Comparison of ENCODE assay signal across 28 mouse cellular contexts in the genomic region with DNA sequence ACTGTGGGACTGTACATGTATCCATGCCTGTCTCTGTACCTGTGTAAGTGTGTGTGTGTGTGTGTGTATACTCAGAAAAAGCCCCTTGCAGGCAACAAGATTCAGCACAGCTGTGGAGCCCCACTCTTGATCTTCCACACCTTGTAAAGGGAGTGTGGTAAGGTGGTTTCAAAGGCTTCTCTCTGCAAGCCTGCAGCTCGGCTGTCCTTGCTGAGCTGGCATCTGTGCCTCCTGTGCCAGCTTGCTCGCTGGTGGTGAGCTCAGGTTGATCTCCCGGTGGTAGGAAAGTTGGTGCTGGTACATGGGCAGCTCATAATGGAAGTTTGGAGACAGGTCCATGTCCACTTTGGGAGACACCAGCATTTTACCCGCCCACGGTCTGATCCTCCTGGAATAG. TPM values are rescaled to one million over a fixed set of nuclear protein-coding genes. Genes with fewer than 3 reads are reported as not detected.
DNase-seq lines count a peak whose midpoint lies in the region; ATAC-seq lines count a peak whose summit lies in the region.
"Had no signal": no experiment of that assay in that cellular context is flagged by ENCODE, and none has a peak within 500 bp of the region (broad histone marks: within the 10 kb centered on the region; RNA-seq: fewer than 3 reads in every experiment).

No protein-coding gene starts in this region.

- H3K27ac ChIP-seq in kidney, embryonic 14.5 days (ENCODE audit: low read depth, low read length): no peak overlapping the region
- H3K27ac ChIP-seq in forebrain, embryonic 11.5 days (ENCODE audit: low read depth, low read length): no peak overlapping the region
- H3K27ac ChIP-seq: embryonic facial prominence, embryonic 15.5 days; gastrocnemius, adult 2 months; hindbrain, embryonic 14.5 days; layer of hippocampus, adult 2 months; limb, embryonic 15.5 days; midbrain, embryonic 15.5 days; neural tube, embryonic 15.5 days had no signal

- no peak for DNase-seq in kidney, adult 18-20 months
- DNase-seq in CD4-positive helper T cell, adult 2 months (ENCODE audit: low read depth, low spot score): peak; percentile 62
- DNase-seq in induced T-regulatory cell, adult 2 months (ENCODE audit: low read depth): peak; percentile 37
- DNase-seq in thymus, postnatal 0 days (ENCODE audit: low spot score): peak; percentile 82
- DNase-seq in gastrocnemius, postnatal 4 days (ENCODE audit: low spot score in 2 of 2): no peak
- no peak for DNase-seq in forebrain, embryonic 11.5 days (ENCODE audit: low spot score)
- DNase-seq: adrenal gland, postnatal 10 days; cerebellum, postnatal 36 days; gastrocnemius, adult 2 months; heart, postnatal 36 days; right cerebral cortex, postnatal 25 days had no signal

- 72% methylated on average over 5 of the region's 5 CpGs for WGBS in kidney, embryonic 14.5 days
- WGBS in forebrain, embryonic 11.5 days: 78% methylated on average over 5 of the region's 5 CpGs

- peaks cover 10% of the 10 kb centered on the region; the same call in 1 of the 2 replicates for H3K4me1 ChIP-seq in kidney, embryonic 14.5 days (ENCODE audit: control insufficient read depth, insufficient read depth, low read length)
- H3K4me1 ChIP-seq in forebrain, embryonic 11.5 days (replicated peaks; ENCODE audit: control insufficient read depth, insufficient read depth, low read length): no peaks in the 10 kb centered on the region
- H3K4me1 ChIP-seq: midbrain, embryonic 15.5 days; neural tube, embryonic 15.5 days had no signal

- no peak for ATAC-seq in kidney, embryonic 14.5 days (ENCODE audit: low FRiP score, low TSS enrichment)
- no peak for ATAC-seq in forebrain, embryonic 11.5 days (replicated peaks; ENCODE audit: low FRiP score)
- ATAC-seq: midbrain, embryonic 15.5 days; Patski had no signal

- H3K9ac ChIP-seq in kidney, embryonic 14.5 days (ENCODE audit: low read depth, low read length): peak overlapping the region; percentile 18; the same call in 1 of the 2 replicates
- no peak overlapping the region for H3K9ac ChIP-seq in forebrain, embryonic 11.5 days (ENCODE audit: low read length)
- H3K9ac ChIP-seq: embryonic facial prominence, embryonic 15.5 days; heart, embryonic 12.5 days; hindbrain, embryonic 14.5 days; limb, embryonic 15.5 days; lung, embryonic 14.5 days; midbrain, embryonic 15.5 days had no signal

- no peak overlapping the region for H3K4me2 ChIP-seq in kidney, embryonic 14.5 days (replicated peaks; ENCODE audit: low read depth, low read length)
- no peak overlapping the region for H3K4me2 ChIP-seq in forebrain, embryonic 11.5 days (ENCODE audit: low read depth, low read length, severe bottlenecking)
- H3K4me2 ChIP-seq: embryonic facial prominence, embryonic 15.5 days; heart, embryonic 12.5 days; hindbrain, embryonic 14.5 days; limb, embryonic 15.5 days; lung, embryonic 14.5 days; midbrain, embryonic 15.5 days; neural tube, embryonic 15.5 days had no signal

- H3K36me3 ChIP-seq in kidney, embryonic 14.5 days (ENCODE audit: control insufficient read depth, insufficient read depth, low read length): no peaks in the 10 kb centered on the region
- no peaks in the 10 kb centered on the region for H3K36me3 ChIP-seq in forebrain, embryonic 11.5 days (ENCODE audit: control insufficient read depth, insufficient read depth, low read length)
- H3K36me3 ChIP-seq: embryonic facial prominence, embryonic 15.5 days; heart, embryonic 12.5 days; limb, embryonic 15.5 days; midbrain, embryonic 15.5 days; neural tube, embryonic 15.5 days had no signal

- no peak overlapping the region for H3K4me3 ChIP-seq in kidney, embryonic 14.5 days (ENCODE audit: low read length)
- no peak overlapping the region for H3K4me3 ChIP-seq in forebrain, embryonic 11.5 days (ENCODE audit: low read depth, low read length)
- H3K4me3 ChIP-seq: embryonic facial prominence, embryonic 15.5 days; gastrocnemius, adult 2 months; heart, embryonic 12.5 days; layer of hippocampus, adult 2 months; limb, embryonic 15.5 days; midbrain, embryonic 15.5 days; myocyte; neural tube, embryonic 15.5 days had no signal

- no peaks in the 10 kb centered on the region for H3K27me3 ChIP-seq in kidney, embryonic 14.5 days (ENCODE audit: control insufficient read depth, insufficient read depth, low read length)
- no peaks in the 10 kb centered on the region for H3K27me3 ChIP-seq in forebrain, embryonic 11.5 days (ENCODE audit: control insufficient read depth, insufficient read depth, low read length)
- H3K27me3 ChIP-seq: embryonic facial prominence, embryonic 15.5 days; limb, embryonic 15.5 days; midbrain, embryonic 15.5 days; neural tube, embryonic 15.5 days; Patski had no signal

- H3K9me3 ChIP-seq in kidney, embryonic 14.5 days (ENCODE audit: control insufficient read depth, low read length): no peaks in the 10 kb centered on the region
- H3K9me3 ChIP-seq in forebrain, embryonic 11.5 days (ENCODE audit: control insufficient read depth, low read length): no peaks in the 10 kb centered on the region
- H3K9me3 ChIP-seq: embryonic facial prominence, embryonic 15.5 days; heart, embryonic 12.5 days; limb, embryonic 15.5 days; midbrain, embryonic 15.5 days; neural tube, embryonic 15.5 days had no signal

RNA-seq across cellular contexts. Expression of a gene that starts 0.4 kb away (rescaled TPM):
- polyA plus RNA-seq in kidney, embryonic 14.5 days (2014; fragmentation: Nextera tagmentation; extraction: Ambion mirVana): 9.0 and 10.7 TPM in 2 replicates
- 206 and 207 TPM in 2 replicates for polyA plus RNA-seq in thymus, postnatal 0 days (2015; fragmentation: Nextera tagmentation; extraction: Ambion mirVana)
- total RNA-seq in gastrocnemius, postnatal 4 days (2021): not detected
- 0.16 and 0.24 TPM in 2 replicates for polyA plus RNA-seq in forebrain, embryonic 11.5 days (2014; fragmentation: Nextera tagmentation; extraction: Ambion mirVana)
- total RNA-seq: gastrocnemius, adult 2 months; granulocyte monocyte progenitor cell, adult 5-6 weeks; heart, postnatal 36 days; layer of hippocampus, adult 2 months; left cerebral cortex, postnatal 36 days; megakaryocyte-erythroid progenitor cell, adult 5-6 weeks had no signal
- polyA plus RNA-seq: brain, embryonic 14.5 days; heart, embryonic 12.5 days; hindbrain, embryonic 14.5 days; limb, embryonic 15.5 days had no signal

RNA-seq across cellular contexts. Expression of a gene that starts 13.6 kb away (rescaled TPM):
- 5.7 and 7.9 TPM in 2 replicates for polyA plus RNA-seq in kidney, embryonic 14.5 days (2014; fragmentation: Nextera tagmentation; extraction: Ambion mirVana)
- polyA plus RNA-seq in thymus, postnatal 0 days (2015; fragmentation: Nextera tagmentation; extraction: Ambion mirVana): 30.0 and 34.5 TPM in 2 replicates
- total RNA-seq in gastrocnemius, postnatal 4 days (2021): 1 to 10 TPM; 2.1 to 3.4 TPM
- 8.9 and 9.7 TPM in 2 replicates for polyA plus RNA-seq in forebrain, embryonic 11.5 days (2014; fragmentation: Nextera tagmentation; extraction: Ambion mirVana)

RNA-seq across cellular contexts. Expression of a gene that starts 21.5 kb away (rescaled TPM):
- polyA plus RNA-seq in kidney, embryonic 14.5 days (2014; fragmentation: Nextera tagmentation; extraction: Ambion mirVana): 0.14 and 0.33 TPM in 2 replicates
- polyA plus RNA-seq in thymus, postnatal 0 days (2015; fragmentation: Nextera tagmentation; extraction: Ambion mirVana): 0.89 and 1.1 TPM in 2 replicates
- total RNA-seq in gastrocnemius, postnatal 4 days (2021): not detected
- 0.16 and 0.23 TPM in 2 replicates for polyA plus RNA-seq in forebrain, embryonic 11.5 days (2014; fragmentation: Nextera tagmentation; extraction: Ambion mirVana)
- total RNA-seq: gastrocnemius, adult 2 months; granulocyte monocyte progenitor cell, adult 5-6 weeks; heart, postnatal 36 days; layer of hippocampus, adult 2 months; left cerebral cortex, postnatal 36 days; megakaryocyte-erythroid progenitor cell, adult 5-6 weeks had no signal
- polyA plus RNA-seq: activated CD4-positive, CD25-positive, alpha-beta regulatory T cell, adult 4 months; C2C12; embryonic facial prominence, embryonic 15.5 days; hindbrain, embryonic 14.5 days; limb, embryonic 15.5 days; lung, embryonic 14.5 days; midbrain, embryonic 15.5 days; myocyte; Patski had no signal

RNA-seq across cellular contexts. Expression of a gene that starts 29.8 kb away (rescaled TPM):
- 75.6 and 76.3 TPM in 2 replicates for polyA plus RNA-seq in kidney, embryonic 14.5 days (2014; fragmentation: Nextera tagmentation; extraction: Ambion mirVana)
- 210 and 221 TPM in 2 replicates for polyA plus RNA-seq in thymus, postnatal 0 days (2015; fragmentation: Nextera tagmentation; extraction: Ambion mirVana)
- 10 to 100 TPM; 20.1 to 23.0 TPM for total RNA-seq in gastrocnemius, postnatal 4 days (2021)
- polyA plus RNA-seq in forebrain, embryonic 11.5 days (2014; fragmentation: Nextera tagmentation; extraction: Ambion mirVana): 72.6 and 78.5 TPM in 2 replicates

RNA-seq across cellular contexts. Expression of a gene that starts 41.9 kb away (rescaled TPM):
- 22.7 and 23.9 TPM in 2 replicates for polyA plus RNA-seq in kidney, embryonic 14.5 days (2014; fragmentation: Nextera tagmentation; extraction: Ambion mirVana)
- 30.5 and 37.5 TPM in 2 replicates for polyA plus RNA-seq in thymus, postnatal 0 days (2015; fragmentation: Nextera tagmentation; extraction: Ambion mirVana)
- total RNA-seq in gastrocnemius, postnatal 4 days (2021): 10 to 100 TPM; 21.4 to 21.6 TPM
- 24.5 and 27.1 TPM in 2 replicates for polyA plus RNA-seq in forebrain, embryonic 11.5 days (2014; fragmentation: Nextera tagmentation; extraction: Ambion mirVana)

Comparison
In these comparisons a context has a peak if more than half of its experiments do, and no peak if none do; other contexts are left out.
1. DNase-seq: peak in CD4-positive helper T cell, adult 2 months (single experiment), induced T-regulatory cell, adult 2 months (single experiment) and thymus, postnatal 0 days (single experiment); none in kidney, adult 18-20 months (single experiment), gastrocnemius, postnatal 4 days (0 of 2) and forebrain, embryonic 11.5 days (single experiment).
2. RNA of a gene that starts 0.4 kb away (polyA plus RNA-seq): 206 to 207 TPM in thymus, postnatal 0 days; 9.0 to 10.7 TPM in kidney, embryonic 14.5 days and 0.16 to 0.24 TPM in forebrain, embryonic 11.5 days; every median in the first group is over 10 times any median in the second.